Mouse (Mus musculus): ENCODE measurements around the gene Rrp1.

DNA sequence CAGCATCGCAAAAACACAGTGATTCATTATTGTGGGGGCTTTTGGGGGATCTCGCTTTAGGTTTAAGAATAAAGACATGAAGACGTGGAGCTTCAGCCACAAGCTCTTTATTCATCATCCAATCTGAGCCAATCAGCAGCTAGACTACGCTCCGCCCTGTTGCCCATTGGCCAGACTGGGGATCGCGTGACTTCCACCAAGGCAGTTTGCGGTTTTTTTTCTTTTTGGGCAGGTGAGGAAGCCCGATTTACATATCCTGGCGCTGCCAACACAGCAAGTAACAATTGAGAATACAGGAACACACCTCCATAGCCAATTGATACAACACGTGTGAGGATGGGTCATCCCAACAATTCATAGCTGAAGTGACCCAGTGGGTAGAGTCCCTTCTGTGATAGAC is 15.2 kb upstream of the Rrp1 start:
- TF ChIP-seq POLR2A (IDR thresholded peaks at IDR 0.05; ENCODE audit: borderline replicate concordance, low read depth, low read length) (no peak), CTCF (IDR thresholded peaks at IDR 0.05; ENCODE audit: low read depth, low read length) (no peak)
